Mouse (Mus musculus): ENCODE measurements around the gene Ankrd55. TPM values are rescaled to one million over a fixed set of nuclear protein-coding genes. Genes with fewer than 3 reads are reported as not detected.

Ankrd55 gene
- total RNA-seq, 1 experiment = 0.18 TPM

DNA sequence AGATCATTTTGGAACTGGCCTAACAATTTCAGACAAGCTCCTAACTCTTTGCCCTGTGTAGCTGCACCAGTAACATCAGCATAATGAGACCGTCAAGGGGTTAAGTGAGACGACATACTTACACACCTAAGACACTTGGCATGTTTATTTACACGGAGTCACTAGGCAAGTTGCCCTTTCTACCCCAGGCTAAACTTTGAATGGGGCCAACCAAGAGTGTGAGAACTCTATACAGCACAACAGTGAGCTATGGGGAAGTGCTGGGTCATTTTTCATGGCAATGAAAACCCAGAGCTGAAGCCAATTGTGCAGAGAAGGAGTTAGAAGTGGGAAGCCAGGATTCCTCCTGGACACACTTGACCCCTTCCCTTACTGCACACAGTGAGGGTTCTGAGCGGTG lies 94.2 kb downstream of the Ankrd55 start:
- Histone ChIP-seq H3K27ac (ENCODE audit: insufficient read depth, low read depth, low read length, poor library complexity, severe bottlenecking) (no peak overlapping the region), H3K4me1 (ENCODE audit: control insufficient read depth in 2 of 2, insufficient read depth in 2 of 2, low read length in 2 of 2, poor library complexity in 1 of 2) (peaks cover 4% of the 10 kb centered on the region in 2 experiments), H3K9ac (ENCODE audit: insufficient read depth, low read depth, low read length, poor library complexity, severe bottlenecking) (no peak overlapping the region), H3K4me3 (ENCODE audit: insufficient read depth in 1 of 2, low read depth in 1 of 2, low read length in 2 of 2, poor library complexity in 1 of 2, severe bottlenecking in 1 of 2) (no peak overlapping the region), H3K36me3 (ENCODE audit: control insufficient read depth, insufficient read depth, low read length, poor library complexity, severe bottlenecking) (no peaks in the 10 kb centered on the region), H3K9me3 (ENCODE audit: control insufficient read depth, insufficient read depth, low read depth, low read length) (no peaks in the 10 kb centered on the region)
- DNase-seq (ENCODE audit: low read depth, low spot score) = no peak
- in situ Hi-C loops (cut with MboI; ENCODE audit: low sequenced_read_pairs in 2 of 2, unreplicated experiment in 2 of 2) = no loop called here
- no peak for TF ChIP-seq HCFC1 (IDR thresholded peaks at IDR 0.05; ENCODE audit: borderline replicate concordance, insufficient read depth, low read length)
- no peak for TF ChIP-seq ZC3H11A (IDR thresholded peaks at IDR 0.05; ENCODE audit: borderline replicate concordance, low read depth, low read length)
- no peak for TF ChIP-seq ZNF384 (IDR thresholded peaks at IDR 0.05; ENCODE audit: low read depth, low read length)
- no peak for TF ChIP-seq MAFK (IDR thresholded peaks at IDR 0.05; ENCODE audit: insufficient read depth, low read depth, low read length)
- TF ChIP-seq CHD2 (IDR thresholded peaks at IDR 0.05; ENCODE audit: low read depth, low read length) = no peak

GRCm38 (mm10) chr13:112382956-112383355 lies 94.7 kb downstream of the Ankrd55 start:
- no peak overlapping the region for H3K9ac ChIP-seq (ENCODE audit: insufficient read depth, low read depth, low read length, poor library complexity, severe bottlenecking)
- in situ Hi-C loops (cut with MboI; ENCODE audit: low sequenced_read_pairs in 2 of 2, unreplicated experiment in 2 of 2) = no loop called here
- no peak for TF ChIP-seq ZNF384 (IDR thresholded peaks at IDR 0.05; ENCODE audit: low read depth, low read length)
- no peak for TF ChIP-seq ZC3H11A (IDR thresholded peaks at IDR 0.05; ENCODE audit: borderline replicate concordance, low read depth, low read length)
- no peak for TF ChIP-seq CHD2 (IDR thresholded peaks at IDR 0.05; ENCODE audit: low read depth, low read length)
- no peak for TF ChIP-seq HCFC1 (IDR thresholded peaks at IDR 0.05; ENCODE audit: borderline replicate concordance, insufficient read depth, low read length)
- H3K36me3 ChIP-seq (ENCODE audit: control insufficient read depth, insufficient read depth, low read length, poor library complexity, severe bottlenecking) = no peaks in the 10 kb centered on the region
- H3K4me3 ChIP-seq (ENCODE audit: insufficient read depth in 1 of 2, low read depth in 1 of 2, low read length in 2 of 2, poor library complexity in 1 of 2, severe bottlenecking in 1 of 2) = no peak overlapping the region
- no peaks in the 10 kb centered on the region for H3K9me3 ChIP-seq (ENCODE audit: control insufficient read depth, insufficient read depth, low read depth, low read length)
- DNase-seq (ENCODE audit: low read depth, low spot score) = no peak
- H3K4me1 ChIP-seq (ENCODE audit: control insufficient read depth in 2 of 2, insufficient read depth in 2 of 2, low read length in 2 of 2, poor library complexity in 1 of 2) = peaks cover 4% of the 10 kb centered on the region in 2 experiments
- no peak overlapping the region for H3K27ac ChIP-seq (ENCODE audit: insufficient read depth, low read depth, low read length, poor library complexity, severe bottlenecking)

DNA sequence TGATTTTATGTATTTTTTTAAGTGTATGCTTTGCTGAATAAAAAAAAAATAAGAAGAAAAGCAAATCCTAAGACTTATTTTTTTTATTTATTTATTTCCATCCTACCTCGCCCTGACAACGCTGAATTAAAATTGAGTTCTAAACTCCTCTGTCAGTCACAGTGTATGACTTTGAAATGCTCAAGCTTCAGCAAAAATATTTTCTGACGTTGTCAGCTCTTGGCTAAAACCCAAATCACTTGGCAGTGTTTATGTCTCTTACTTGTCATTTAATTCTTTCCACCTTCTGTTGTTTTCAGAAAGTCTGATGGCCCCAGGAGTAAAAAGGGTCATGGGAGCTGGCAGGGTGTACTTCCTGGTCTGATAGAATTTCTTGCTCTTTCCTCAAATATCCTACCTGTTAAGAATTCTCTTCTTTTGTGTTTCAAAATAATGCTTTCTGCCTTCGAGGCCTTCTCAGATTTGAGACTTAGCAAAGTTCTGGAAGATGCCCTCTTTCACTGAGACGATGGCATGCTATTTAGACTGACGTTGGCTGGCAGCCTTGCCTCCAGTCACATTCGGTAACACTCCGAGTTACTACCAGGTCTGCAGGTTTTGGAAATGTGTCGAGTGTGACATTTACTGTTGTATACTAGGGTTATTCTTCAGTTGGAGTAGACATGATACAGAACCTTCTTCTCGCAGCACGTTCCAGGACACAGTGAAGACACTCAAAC lies 95.8 kb downstream of the Ankrd55 start:
- no peaks in the 10 kb centered on the region for H3K9me3 ChIP-seq (ENCODE audit: control insufficient read depth, insufficient read depth, low read depth, low read length)
- peaks cover 4% of the 10 kb centered on the region in 2 experiments for H3K4me1 ChIP-seq (ENCODE audit: control insufficient read depth in 2 of 2, insufficient read depth in 2 of 2, low read length in 2 of 2, poor library complexity in 1 of 2)
- no peaks in the 10 kb centered on the region for H3K36me3 ChIP-seq (ENCODE audit: control insufficient read depth, insufficient read depth, low read length, poor library complexity, severe bottlenecking)
- TF ChIP-seq HCFC1 (IDR thresholded peaks at IDR 0.05; ENCODE audit: borderline replicate concordance, insufficient read depth, low read length) = no peak
- no peak overlapping the region for H3K27ac ChIP-seq (ENCODE audit: insufficient read depth, low read depth, low read length, poor library complexity, severe bottlenecking)
- DNase-seq (ENCODE audit: low read depth, low spot score) = no peak
- H3K9ac ChIP-seq (ENCODE audit: insufficient read depth, low read depth, low read length, poor library complexity, severe bottlenecking) = no peak overlapping the region
- in situ Hi-C loops (cut with MboI; ENCODE audit: low sequenced_read_pairs in 2 of 2, unreplicated experiment in 2 of 2) = no loop called here
- no peak overlapping the region for H3K4me3 ChIP-seq (ENCODE audit: insufficient read depth in 1 of 2, low read depth in 1 of 2, low read length in 2 of 2, poor library complexity in 1 of 2, severe bottlenecking in 1 of 2)

GRCm38 (mm10) chr13:112385040-112385439 lies 96.8 kb downstream of the Ankrd55 start:
- in situ Hi-C loops (cut with MboI; ENCODE audit: low sequenced_read_pairs in 2 of 2, unreplicated experiment in 2 of 2) = no loop called here
- H3K4me1 ChIP-seq (ENCODE audit: control insufficient read depth in 2 of 2, insufficient read depth in 2 of 2, low read length in 2 of 2, poor library complexity in 1 of 2) = peaks cover 4% of the 10 kb centered on the region in 2 experiments
- H3K36me3 ChIP-seq (ENCODE audit: control insufficient read depth, insufficient read depth, low read length, poor library complexity, severe bottlenecking) = no peaks in the 10 kb centered on the region
- no peak overlapping the region for H3K4me3 ChIP-seq (ENCODE audit: insufficient read depth in 1 of 2, low read depth in 1 of 2, low read length in 2 of 2, poor library complexity in 1 of 2, severe bottlenecking in 1 of 2)
- H3K9ac ChIP-seq (ENCODE audit: insufficient read depth, low read depth, low read length, poor library complexity, severe bottlenecking) = no peak overlapping the region
- DNase-seq (ENCODE audit: low read depth, low spot score) = no peak
- no peak overlapping the region for H3K27ac ChIP-seq (ENCODE audit: insufficient read depth, low read depth, low read length, poor library complexity, severe bottlenecking)
- no peaks in the 10 kb centered on the region for H3K9me3 ChIP-seq (ENCODE audit: control insufficient read depth, insufficient read depth, low read depth, low read length)
- TF ChIP-seq HCFC1 (IDR thresholded peaks at IDR 0.05; ENCODE audit: borderline replicate concordance, insufficient read depth, low read length) (no peak), ZC3H11A (IDR thresholded peaks at IDR 0.05; ENCODE audit: borderline replicate concordance, low read depth, low read length) (no peak)

DNA sequence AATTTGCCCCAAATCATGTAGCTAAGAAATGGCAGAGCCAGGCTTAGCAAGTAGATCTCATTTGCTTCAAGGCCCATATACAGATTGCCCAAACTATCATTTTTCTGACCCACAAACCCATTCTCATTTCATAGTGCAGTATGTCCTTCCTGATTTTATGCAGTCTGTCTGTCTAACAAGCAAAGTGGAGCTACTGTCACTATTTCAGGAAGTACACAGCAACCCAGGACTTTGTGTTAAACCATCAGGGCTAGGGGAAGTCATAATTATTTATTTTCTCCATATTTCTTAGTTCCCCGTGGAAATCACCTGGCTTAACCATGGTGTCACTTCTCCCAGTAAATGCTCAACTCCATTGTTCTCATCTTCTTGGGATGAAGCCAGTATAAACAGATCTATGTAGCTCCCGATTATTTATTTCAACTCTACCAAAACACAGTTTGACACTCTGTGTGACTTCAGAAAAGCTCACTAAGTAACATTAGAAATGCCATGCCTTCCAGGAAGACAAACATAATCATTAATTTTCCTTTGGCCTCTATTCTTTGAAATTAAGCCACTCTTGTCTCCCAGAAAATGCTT lies 98.3 kb downstream of the Ankrd55 start:
- TF ChIP-seq ZC3H11A (IDR thresholded peaks at IDR 0.05; ENCODE audit: borderline replicate concordance, low read depth, low read length) (no peak), MAFK (IDR thresholded peaks at IDR 0.05; ENCODE audit: insufficient read depth, low read depth, low read length) (no peak), ZNF384 (IDR thresholded peaks at IDR 0.05; ENCODE audit: low read depth, low read length) (no peak), CHD2 (IDR thresholded peaks at IDR 0.05; ENCODE audit: low read depth, low read length) (no peak), HCFC1 (IDR thresholded peaks at IDR 0.05; ENCODE audit: borderline replicate concordance, insufficient read depth, low read length) (no peak)
- Histone ChIP-seq H3K9me3 (ENCODE audit: control insufficient read depth, insufficient read depth, low read depth, low read length) (no peaks in the 10 kb centered on the region), H3K36me3 (ENCODE audit: control insufficient read depth, insufficient read depth, low read length, poor library complexity, severe bottlenecking) (no peaks in the 10 kb centered on the region), H3K4me3 (ENCODE audit: insufficient read depth in 1 of 2, low read depth in 1 of 2, low read length in 2 of 2, poor library complexity in 1 of 2, severe bottlenecking in 1 of 2) (no peak overlapping the region), H3K27ac (ENCODE audit: insufficient read depth, low read depth, low read length, poor library complexity, severe bottlenecking) (no peak overlapping the region), H3K4me1 (ENCODE audit: control insufficient read depth in 2 of 2, insufficient read depth in 2 of 2, low read length in 2 of 2, poor library complexity in 1 of 2) (peaks cover 0 to 2% of the 10 kb centered on the region in 2 experiments; a peak in 3 of 4 replicates), H3K9ac (ENCODE audit: insufficient read depth, low read depth, low read length, poor library complexity, severe bottlenecking) (no peak overlapping the region)
- in situ Hi-C loops (cut with MboI; ENCODE audit: low sequenced_read_pairs in 2 of 2, unreplicated experiment in 2 of 2) = no loop called here
- DNase-seq (ENCODE audit: low read depth, low spot score) = no peak
